ENCODE assay signal across 33 mouse cellular contexts in genomic region chr9:104998225-104998624, GRCm38 (mm10). TPM values are rescaled to one million over a fixed set of nuclear protein-coding genes. Genes with fewer than 3 reads are reported as not detected.
A peak's percentile ranks its signal among the peaks of the same experiment; 100 is the strongest.
DNase-seq lines count a peak whose midpoint lies in the region; ATAC-seq lines count a peak whose summit lies in the region.
"Had no signal": no experiment of that assay in that cellular context is flagged by ENCODE, and none has a peak within 500 bp of the region (broad histone marks: within the 10 kb centered on the region; RNA-seq: fewer than 3 reads in every experiment).

No protein-coding gene starts in this region.

- 50% methylated on average over 1 of the region's 1 CpGs for WGBS in heart, embryonic 12.5 days
- WGBS in midbrain, embryonic 14.5 days = 78% methylated on average over 1 of the region's 1 CpGs

- H3K9me3 ChIP-seq in heart, embryonic 12.5 days (replicated peaks) = no peaks in the 10 kb centered on the region
- no peaks in the 10 kb centered on the region for H3K9me3 ChIP-seq in midbrain, embryonic 14.5 days (ENCODE audit: control insufficient read depth, low read length)
- H3K9me3 ChIP-seq: heart, embryonic 13.5 days; hindbrain, embryonic 12.5 days; intestine, embryonic 15.5 days; limb, embryonic 10.5 days; limb, embryonic 15.5 days; liver, embryonic 13.5 days; midbrain, embryonic 12.5 days; neural tube, embryonic 13.5 days had no signal

- no peak overlapping the region for H3K4me2 ChIP-seq in heart, embryonic 12.5 days
- no peak overlapping the region for H3K4me2 ChIP-seq in midbrain, embryonic 14.5 days (ENCODE audit: low read length)
- H3K4me2 ChIP-seq: heart, embryonic 13.5 days; hindbrain, embryonic 12.5 days; intestine, embryonic 15.5 days; limb, embryonic 15.5 days; liver, embryonic 13.5 days; midbrain, embryonic 12.5 days; neural tube, embryonic 13.5 days had no signal

- H3K4me3 ChIP-seq in heart, embryonic 12.5 days = no peak overlapping the region
- no peak overlapping the region for H3K4me3 ChIP-seq in midbrain, embryonic 14.5 days (replicated peaks; ENCODE audit: low read depth, low read length)
- H3K4me3 ChIP-seq: erythroblast, embryonic 14.5 days; heart, embryonic 13.5 days; hindbrain, embryonic 12.5 days; intestine, embryonic 15.5 days; layer of hippocampus, adult 2 months; limb, embryonic 10.5 days; limb, embryonic 15.5 days; liver, embryonic 13.5 days; megakaryocyte, embryonic 14.5 days; midbrain, embryonic 12.5 days; neural tube, embryonic 13.5 days had no signal

- DNase-seq in frontal cortex, adult 2 months (ENCODE audit: extremely low spot score in 1 of 2, low spot score in 1 of 2) = peak; percentile 28 to 47
- DNase-seq in frontal cortex, postnatal 25 days (ENCODE audit: low spot score in 2 of 2) = no peak
- DNase-seq in heart, postnatal 10 days = peak; percentile 3 to 15
- DNase-seq in right cerebral cortex, postnatal 36 days (ENCODE audit: low spot score in 2 of 2) = peak; percentile 4 to 25
- DNase-seq in right cerebral cortex, postnatal 4 days = no peak
- DNase-seq in ovary, postnatal 10 days (ENCODE audit: low spot score) = no peak
- DNase-seq in midbrain, embryonic 14.5 days = no peak
- DNase-seq: adrenal gland, postnatal 10 days; cerebellum, adult 11 months; cerebellum, adult 9-11 months; gastrocnemius, postnatal 25 days; heart, postnatal 14 days; kidney, adult 2 months; kidney, postnatal 36 days; liver, embryonic 13.5 days; lung, adult 18-20 months; lung, postnatal 4 days; thymus, postnatal 14 days had no signal

- H3K27me3 ChIP-seq in heart, embryonic 12.5 days (replicated peaks) = no peaks in the 10 kb centered on the region
- H3K27me3 ChIP-seq in midbrain, embryonic 14.5 days (ENCODE audit: control insufficient read depth, insufficient read depth, low read length) = no peaks in the 10 kb centered on the region
- H3K27me3 ChIP-seq: heart, embryonic 13.5 days; hindbrain, embryonic 12.5 days; intestine, embryonic 15.5 days; limb, embryonic 15.5 days; liver, embryonic 13.5 days; megakaryocyte, embryonic 14.5 days; midbrain, embryonic 12.5 days; neural tube, embryonic 13.5 days had no signal

- no peak overlapping the region for H3K27ac ChIP-seq in heart, embryonic 12.5 days (ENCODE audit: poor library complexity, severe bottlenecking)
- H3K27ac ChIP-seq in midbrain, embryonic 14.5 days (replicated peaks; ENCODE audit: low read depth, low read length) = no peak overlapping the region
- H3K27ac ChIP-seq: heart, embryonic 13.5 days; hindbrain, embryonic 12.5 days; hindbrain, postnatal 0 days; intestine, embryonic 15.5 days; layer of hippocampus, adult 2 months; limb, embryonic 10.5 days; limb, embryonic 15.5 days; liver, embryonic 13.5 days; midbrain, embryonic 12.5 days; neural tube, embryonic 13.5 days had no signal

- H3K36me3 ChIP-seq in heart, embryonic 12.5 days = no peaks in the 10 kb centered on the region
- H3K36me3 ChIP-seq in midbrain, embryonic 14.5 days (ENCODE audit: control insufficient read depth, insufficient read depth, low read length) = no peaks in the 10 kb centered on the region
- H3K36me3 ChIP-seq: G1E; heart, embryonic 13.5 days; hindbrain, embryonic 12.5 days; intestine, embryonic 15.5 days; limb, embryonic 10.5 days; limb, embryonic 15.5 days; liver, embryonic 13.5 days; midbrain, embryonic 12.5 days; neural tube, embryonic 13.5 days had no signal

- no peaks in the 10 kb centered on the region for H3K4me1 ChIP-seq in heart, embryonic 12.5 days (replicated peaks)
- H3K4me1 ChIP-seq in midbrain, embryonic 14.5 days (ENCODE audit: control insufficient read depth, insufficient read depth, low read length) = no peaks in the 10 kb centered on the region
- H3K4me1 ChIP-seq: heart, embryonic 13.5 days; hindbrain, embryonic 12.5 days; intestine, embryonic 15.5 days; limb, embryonic 10.5 days; limb, embryonic 15.5 days; liver, embryonic 13.5 days; megakaryocyte, embryonic 14.5 days; midbrain, embryonic 12.5 days; neural tube, embryonic 13.5 days had no signal

- no peak for ATAC-seq in heart, embryonic 12.5 days (ENCODE audit: insufficient number of reproducible peaks, low FRiP score)
- ATAC-seq in midbrain, embryonic 14.5 days (ENCODE audit: low FRiP score, low TSS enrichment) = no peak
- ATAC-seq: forebrain, embryonic 16.5 days; hindbrain, postnatal 0 days; intestine, embryonic 15.5 days; lung, postnatal 0 days had no signal

- intact Hi-C loops in heart, postnatal 10 days (cut with DNase I) = no loop called here

- H3K9ac ChIP-seq in heart, embryonic 12.5 days = no peak overlapping the region
- no peak overlapping the region for H3K9ac ChIP-seq in midbrain, embryonic 14.5 days (replicated peaks; ENCODE audit: low read length)
- H3K9ac ChIP-seq: heart, embryonic 13.5 days; hindbrain, embryonic 12.5 days; intestine, embryonic 15.5 days; limb, embryonic 15.5 days; liver, embryonic 13.5 days; midbrain, embryonic 12.5 days; neural tube, embryonic 13.5 days had no signal

RNA-seq across cellular contexts. Expression of gene Mrpl3, which starts 54.8 kb away (rescaled TPM):
- polyA plus RNA-seq in frontal cortex, adult 2 months (2012; rRNA removed) = 77.5 and 78.2 TPM in 2 replicates
- 100 to 1,000 TPM; 139 to 147 TPM for total RNA-seq in heart, postnatal 10 days (2021)
- polyA plus RNA-seq in heart, embryonic 12.5 days (2016; fragmentation: Nextera tagmentation; extraction: Ambion mirVana) = 116 and 124 TPM in 2 replicates
- polyA plus RNA-seq in midbrain, embryonic 14.5 days (2014; fragmentation: Nextera tagmentation; extraction: Ambion mirVana) = 87.6 and 104 TPM in 2 replicates

Comparison
In these comparisons a context has a peak if more than half of its experiments do, and no peak if none do; other contexts are left out.
1. DNase-seq: peak in frontal cortex, adult 2 months (2 of 2), heart, postnatal 10 days (2 of 2) and right cerebral cortex, postnatal 36 days (2 of 2); none in frontal cortex, postnatal 25 days (0 of 2), right cerebral cortex, postnatal 4 days (single experiment), ovary, postnatal 10 days (single experiment) and midbrain, embryonic 14.5 days (single experiment).